In genomic region chr2:24227191-24227590, GRCm38 (mm10) we compare ENCODE assay signal across 26 mouse cellular contexts. TPM values are rescaled to one million over a fixed set of nuclear protein-coding genes. Genes with fewer than 3 reads are reported as not detected.
"Had no signal": no experiment of that assay in that cellular context is flagged by ENCODE, and none has a peak within 500 bp of the region (broad histone marks: within the 10 kb centered on the region; RNA-seq: fewer than 3 reads in every experiment).

No protein-coding gene starts in this region.

- DNase-seq: lung, adult 2 months; lung, postnatal 14 days; lung, postnatal 36 days; midbrain, embryonic 14.5 days; retina, postnatal 1 day; right cerebral cortex, adult 18-20 months; right cerebral cortex, postnatal 25 days; right cerebral cortex, postnatal 4 days; spleen, adult 18-20 months; thymus, adult 18-20 months; thymus, postnatal 14 days; thymus, postnatal 36 days had no signal

- H3K27ac ChIP-seq: lung, embryonic 15.5 days; macrophage; midbrain, embryonic 10.5 days; midbrain, embryonic 12.5 days; neural tube, embryonic 13.5 days; neural tube, embryonic 15.5 days had no signal

- H3K27me3 ChIP-seq: lung, embryonic 15.5 days; megakaryocyte, embryonic 14.5 days; midbrain, embryonic 12.5 days; neural tube, embryonic 13.5 days; neural tube, embryonic 15.5 days had no signal

- H3K9ac ChIP-seq: lung, embryonic 15.5 days; midbrain, embryonic 12.5 days; neural tube, embryonic 13.5 days; neural tube, embryonic 15.5 days had no signal

- H3K9me3 ChIP-seq: lung, embryonic 15.5 days; midbrain, embryonic 10.5 days; midbrain, embryonic 12.5 days; neural tube, embryonic 13.5 days; neural tube, embryonic 15.5 days had no signal

- H3K4me3 ChIP-seq: lung, embryonic 15.5 days; megakaryocyte, embryonic 14.5 days; midbrain, embryonic 10.5 days; midbrain, embryonic 12.5 days; myocyte; neural tube, embryonic 13.5 days; neural tube, embryonic 15.5 days had no signal

- H3K36me3 ChIP-seq: lung, embryonic 15.5 days; midbrain, embryonic 10.5 days; midbrain, embryonic 12.5 days; neural tube, embryonic 13.5 days; neural tube, embryonic 15.5 days had no signal

- H3K4me1 ChIP-seq: lung, embryonic 15.5 days; megakaryocyte, embryonic 14.5 days; midbrain, embryonic 10.5 days; midbrain, embryonic 12.5 days; neural tube, embryonic 13.5 days; neural tube, embryonic 15.5 days had no signal

RNA-seq across cellular contexts. Expression of gene Il1f6, which starts 12.0 kb away (rescaled TPM):
- total RNA-seq: megakaryocyte progenitor cell, adult 5-6 weeks had no signal
- polyA plus RNA-seq: lung, embryonic 15.5 days; lung, postnatal 0 days; macrophage; midbrain, embryonic 10.5 days; midbrain, embryonic 12.5 days; midbrain, embryonic 14.5 days; midbrain, embryonic 16.5 days; myocyte; neural tube, embryonic 11.5 days; neural tube, embryonic 13.5 days; neural tube, embryonic 15.5 days; small intestine, adult 2 months; stomach, embryonic 14.5 days had no signal

RNA-seq across cellular contexts. Expression of gene Il1f9, which starts 40.9 kb away (rescaled TPM):
- polyA plus RNA-seq: lung, embryonic 15.5 days; midbrain, embryonic 10.5 days; midbrain, embryonic 12.5 days; midbrain, embryonic 14.5 days; midbrain, embryonic 16.5 days; myocyte; neural tube, embryonic 11.5 days; neural tube, embryonic 13.5 days; neural tube, embryonic 15.5 days; small intestine, adult 2 months; stomach, embryonic 14.5 days had no signal

RNA-seq across cellular contexts. Expression of gene Il1f5, which starts 49.6 kb away (rescaled TPM):
- total RNA-seq: megakaryocyte progenitor cell, adult 5-6 weeks had no signal
- polyA plus RNA-seq: lung, embryonic 15.5 days; lung, postnatal 0 days; macrophage; midbrain, embryonic 10.5 days; midbrain, embryonic 12.5 days; midbrain, embryonic 14.5 days; midbrain, embryonic 16.5 days; myocyte; neural tube, embryonic 11.5 days; neural tube, embryonic 13.5 days; neural tube, embryonic 15.5 days; small intestine, adult 2 months; stomach, embryonic 14.5 days had no signal
